Mouse (Mus musculus): ENCODE measurements around the gene Foxa3.

- TF ChIP-seq POLR2A (IDR thresholded peaks at IDR 0.05; ENCODE audit: borderline replicate concordance, low read depth, low read length): no peak
- TF ChIP-seq CTCF (IDR thresholded peaks at IDR 0.05; ENCODE audit: low read depth, low read length): no peak
Observed at GRCm38 (mm10) chr7:19054777-19055076, 31.4 kb upstream of the Foxa3 start.
